Mouse (Mus musculus) fibroblast of lung, adult 2 months (primary cell): ENCODE data around the gene Aars2.

Source experiments
- DNase-seq: peaks from one replicate; pipeline ENCODE4 v3.0.0-alpha.2; 2011; ENCODE audit warnings: low read depth

Gene Aars2

DNA sequence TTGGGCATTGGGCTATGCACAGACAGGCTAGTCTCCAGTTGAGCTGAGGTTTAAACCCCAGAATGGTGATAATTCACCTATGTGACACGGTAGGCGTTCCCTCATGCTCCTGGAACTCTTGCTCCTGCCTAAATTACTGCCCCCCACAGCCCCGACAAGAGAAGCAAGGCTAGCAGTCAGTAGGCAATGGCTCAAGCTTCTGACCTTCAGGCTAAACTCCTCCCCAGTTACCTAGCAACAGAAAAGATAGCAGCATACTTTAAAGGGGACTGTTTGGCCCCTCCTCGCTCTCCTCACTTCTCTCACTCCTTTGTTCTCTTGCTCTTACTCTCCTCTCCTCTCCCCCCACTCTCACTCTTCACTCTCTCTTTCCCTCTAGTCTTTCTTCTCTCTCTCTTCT is 5.7 kb upstream of the Aars2 start:
- DNase-seq: no peak

DNA sequence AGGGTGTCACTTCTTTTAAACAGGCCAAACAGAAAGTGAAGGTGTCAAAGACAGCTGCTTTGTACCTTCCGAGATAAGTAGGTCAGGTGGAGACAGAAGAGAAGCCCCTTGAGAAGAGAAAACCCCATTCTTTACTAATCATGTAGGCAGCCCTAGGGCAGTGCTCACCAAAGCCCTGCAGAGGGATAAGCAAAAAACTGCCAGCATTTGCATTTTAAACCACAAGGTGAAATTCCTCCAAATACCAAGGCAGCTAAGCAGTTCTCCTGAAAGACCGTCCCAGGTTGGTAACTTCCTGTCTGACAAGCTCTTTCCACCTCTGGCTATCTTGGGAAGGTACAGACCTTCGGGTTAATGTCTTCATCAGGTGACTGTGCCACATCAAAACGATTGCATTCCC is 4.3 kb upstream of the Aars2 start:
- DNase-seq: no peak

DNA sequence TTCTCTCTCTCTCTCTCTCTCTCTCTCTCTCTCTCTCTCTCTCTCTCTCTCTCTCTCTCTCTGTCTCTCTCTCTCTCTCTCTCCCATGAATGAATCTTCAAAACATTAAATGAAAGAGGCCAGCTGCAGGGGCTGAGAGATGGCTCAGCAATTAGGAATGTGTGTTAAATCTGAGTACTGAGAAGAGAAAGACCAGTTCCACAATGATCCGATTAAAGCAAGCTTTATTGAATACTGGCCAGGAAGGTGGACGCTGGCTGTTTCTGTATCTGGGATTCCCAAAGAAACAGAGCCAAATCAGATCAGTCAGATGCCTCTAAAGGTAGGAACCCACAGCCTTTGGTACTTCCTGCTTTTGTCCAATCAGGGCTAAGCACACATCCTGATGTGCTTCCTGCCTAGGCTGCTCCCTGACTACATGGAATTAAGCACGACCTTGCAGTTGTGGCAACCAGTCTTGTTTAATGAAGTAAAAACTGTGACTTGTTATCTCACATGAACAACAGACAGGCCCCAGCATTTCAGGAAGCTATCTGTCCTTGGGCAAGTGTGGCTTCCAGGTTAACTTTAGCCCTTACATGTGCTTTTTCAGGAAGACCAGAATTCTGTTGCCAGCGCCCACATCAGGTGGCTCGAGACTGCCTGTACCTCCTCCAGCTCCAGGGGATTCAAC is 3.2 kb upstream of the Aars2 start:
- no peak for DNase-seq

DNA sequence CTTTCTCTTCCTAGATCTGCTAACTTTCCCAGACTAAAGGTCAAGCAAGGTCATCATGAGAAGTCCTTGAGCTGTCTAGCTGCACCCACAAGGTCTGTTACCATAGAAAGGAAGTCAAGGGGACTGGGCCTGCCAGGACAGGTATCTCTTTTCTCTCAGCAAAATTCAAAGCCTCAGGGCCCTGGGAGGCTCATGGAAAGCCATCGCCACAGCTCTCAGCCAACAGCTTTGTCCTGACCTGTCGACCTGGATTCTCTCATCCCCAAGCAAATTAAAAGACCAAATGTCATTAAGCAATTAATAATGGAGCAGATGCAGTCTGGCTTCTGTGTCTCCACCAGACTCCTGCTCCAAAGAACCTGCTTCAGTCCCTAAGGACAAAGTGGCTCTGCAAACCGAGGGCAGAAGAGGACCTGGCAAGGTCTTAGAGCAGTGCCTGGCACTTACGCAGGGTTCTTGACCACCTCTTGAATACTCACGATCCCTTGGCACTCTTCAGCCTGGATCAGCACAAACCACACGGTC is 638 bp upstream of the Aars2 start:
- no peak for DNase-seq

DNA sequence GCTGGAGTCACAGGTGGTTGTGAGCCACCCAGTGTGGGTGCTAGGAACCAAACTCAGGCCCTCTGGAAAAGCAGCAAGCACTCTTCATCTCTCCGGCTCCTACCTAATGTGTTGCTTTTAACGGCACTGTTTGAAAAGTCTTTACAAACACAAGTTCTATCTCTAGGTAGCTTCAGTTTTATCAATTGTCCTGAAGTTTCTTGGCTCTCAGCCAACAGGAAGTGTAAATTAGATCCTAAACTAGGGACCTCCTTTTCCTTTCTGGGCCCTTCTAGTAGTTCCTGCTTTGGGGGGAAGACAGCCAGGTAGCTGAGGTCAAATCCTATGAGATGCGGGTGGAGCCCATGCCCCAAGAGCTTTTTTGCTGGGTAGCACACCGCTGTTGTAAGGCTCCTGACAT is 4.2 kb downstream of the Aars2 start:
- no peak for DNase-seq

DNA sequence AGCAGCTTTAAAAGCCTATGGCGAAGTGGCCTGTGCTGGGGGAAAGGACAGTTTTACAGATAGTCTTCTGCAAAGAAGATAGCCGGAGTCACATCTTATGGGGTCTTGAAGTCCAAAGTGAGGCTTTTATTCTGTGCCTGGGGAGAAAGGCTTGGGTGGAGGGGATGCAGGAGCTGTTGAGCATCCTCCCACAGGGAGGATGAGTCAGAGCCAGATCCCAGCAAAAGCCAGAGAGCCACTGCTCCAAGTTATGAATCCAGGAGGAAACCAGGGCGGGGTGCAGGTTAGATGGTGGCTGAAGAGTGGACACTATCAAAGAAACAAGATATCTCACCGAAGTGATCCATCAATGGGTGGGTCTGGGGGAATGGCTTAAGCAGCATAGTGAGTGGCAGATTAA is 5.1 kb downstream of the Aars2 start:
- DNase-seq: no peak

DNA sequence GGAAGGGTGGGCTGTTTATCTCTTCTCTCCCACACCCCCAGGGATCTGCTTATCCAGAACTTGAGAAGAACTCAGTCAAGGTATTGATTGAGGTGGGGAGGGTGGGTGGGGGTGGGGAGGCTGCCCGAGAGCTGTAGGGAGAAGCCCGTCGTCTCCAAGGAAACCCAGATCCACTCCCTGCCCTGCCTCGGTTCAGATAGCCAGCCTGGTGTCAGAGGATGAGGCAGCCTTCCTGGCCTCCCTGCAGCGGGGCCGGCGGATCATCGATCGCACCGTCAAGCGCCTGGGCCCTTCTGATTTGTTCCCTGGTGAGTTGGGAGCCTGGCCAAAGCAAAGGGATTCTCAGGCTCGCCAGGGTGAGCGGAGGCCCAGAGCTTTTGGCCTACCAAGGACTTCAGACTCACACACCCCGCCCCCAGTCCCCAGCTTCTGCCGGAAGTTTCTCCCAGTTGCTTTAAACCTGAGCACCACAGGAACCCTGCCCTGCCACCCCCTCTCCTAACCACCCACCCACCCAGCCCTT is 8.6 kb downstream of the Aars2 start:
- no peak for DNase-seq

DNA sequence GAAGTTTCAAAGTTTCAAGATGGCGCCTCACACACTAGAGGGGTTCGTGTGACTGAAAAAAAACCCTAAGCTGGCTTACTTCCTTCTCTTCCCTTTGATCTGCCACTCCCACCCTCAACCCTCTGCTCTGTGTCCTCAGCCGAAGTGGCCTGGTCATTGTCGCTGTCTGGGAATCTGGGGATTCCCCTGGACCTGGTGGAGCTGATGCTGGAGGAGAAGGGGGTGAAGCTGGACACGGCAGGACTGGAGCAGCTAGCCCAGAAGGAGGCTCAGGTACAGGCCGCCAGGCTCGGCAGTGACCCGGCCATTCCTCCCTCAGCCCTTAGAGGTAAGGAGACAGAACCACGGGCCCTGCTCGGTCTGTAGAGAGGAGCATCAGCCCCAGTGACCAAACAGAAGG is 9.2 kb downstream of the Aars2 start:
- DNase-seq: no peak

DNA sequence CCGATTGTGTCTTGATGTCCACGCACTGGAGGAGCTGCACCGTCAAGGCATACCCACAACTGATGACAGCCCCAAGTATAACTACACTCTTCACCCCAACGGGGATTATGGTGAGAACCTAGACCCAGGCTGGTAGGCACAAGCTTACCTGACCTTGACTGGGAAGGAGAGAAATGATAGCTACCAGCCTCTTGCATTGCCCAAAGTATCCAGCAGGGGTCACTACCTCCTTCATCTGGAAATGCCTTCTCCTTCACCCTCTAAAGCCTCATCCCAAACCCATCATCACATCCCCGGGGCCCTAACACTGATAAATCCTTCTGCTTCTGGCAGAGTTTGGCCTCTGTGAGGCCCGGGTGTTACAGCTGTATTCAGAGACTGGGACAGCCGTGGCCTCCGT is 9.8 kb downstream of the Aars2 start:
- peak; percentile 19 for DNase-seq

DNA sequence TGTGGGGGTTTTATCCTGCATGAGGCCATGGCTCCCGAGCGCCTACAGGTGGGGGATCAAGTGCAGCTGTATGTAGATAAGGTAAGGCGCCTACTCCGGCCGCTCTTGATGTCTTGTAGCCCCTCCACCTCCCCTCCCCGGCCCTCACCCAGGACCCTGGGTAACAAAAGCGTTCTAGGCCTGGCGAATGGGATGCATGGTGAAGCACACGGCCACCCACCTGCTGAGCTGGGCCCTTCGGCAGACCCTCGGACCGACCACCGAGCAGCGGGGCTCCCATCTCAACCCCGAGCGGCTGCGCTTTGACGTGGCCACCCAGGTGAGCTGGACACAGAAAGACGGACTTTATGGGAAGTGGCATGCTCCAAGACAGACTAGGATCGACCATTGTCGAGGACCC is 10.5 kb downstream of the Aars2 start:
- no peak for DNase-seq

DNA sequence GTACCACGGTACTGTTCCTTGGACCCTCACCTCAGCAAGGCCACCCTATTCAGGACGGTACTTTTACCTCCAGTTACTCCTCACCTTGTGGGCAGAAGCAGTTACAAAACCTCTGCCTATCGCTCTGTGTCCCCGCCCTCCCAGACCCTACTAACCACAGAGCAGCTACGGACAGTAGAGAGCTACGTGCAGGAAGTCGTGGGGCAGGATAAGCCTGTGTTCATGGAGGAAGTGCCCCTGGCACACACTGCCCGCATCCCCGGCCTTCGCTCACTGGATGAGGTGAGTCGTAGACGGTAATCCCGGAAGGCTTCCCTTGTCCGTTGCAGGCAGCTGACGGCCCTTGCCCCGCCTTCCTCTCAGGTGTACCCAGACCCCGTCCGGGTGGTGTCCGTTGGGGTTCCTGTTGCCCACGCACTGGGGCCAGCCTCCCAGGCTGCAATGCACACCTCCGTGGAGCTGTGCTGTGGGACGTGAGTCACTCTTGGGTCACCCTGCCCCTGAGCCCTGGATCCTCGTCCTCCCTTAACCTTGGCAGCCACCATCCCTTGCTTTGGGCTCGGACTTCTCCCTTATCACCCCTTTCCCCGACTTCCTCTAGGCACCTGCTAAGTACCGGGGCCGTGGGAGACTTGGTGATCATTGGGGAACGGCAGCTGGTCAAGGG is 11.0 kb downstream of the Aars2 start:
- no peak for DNase-seq

DNA sequence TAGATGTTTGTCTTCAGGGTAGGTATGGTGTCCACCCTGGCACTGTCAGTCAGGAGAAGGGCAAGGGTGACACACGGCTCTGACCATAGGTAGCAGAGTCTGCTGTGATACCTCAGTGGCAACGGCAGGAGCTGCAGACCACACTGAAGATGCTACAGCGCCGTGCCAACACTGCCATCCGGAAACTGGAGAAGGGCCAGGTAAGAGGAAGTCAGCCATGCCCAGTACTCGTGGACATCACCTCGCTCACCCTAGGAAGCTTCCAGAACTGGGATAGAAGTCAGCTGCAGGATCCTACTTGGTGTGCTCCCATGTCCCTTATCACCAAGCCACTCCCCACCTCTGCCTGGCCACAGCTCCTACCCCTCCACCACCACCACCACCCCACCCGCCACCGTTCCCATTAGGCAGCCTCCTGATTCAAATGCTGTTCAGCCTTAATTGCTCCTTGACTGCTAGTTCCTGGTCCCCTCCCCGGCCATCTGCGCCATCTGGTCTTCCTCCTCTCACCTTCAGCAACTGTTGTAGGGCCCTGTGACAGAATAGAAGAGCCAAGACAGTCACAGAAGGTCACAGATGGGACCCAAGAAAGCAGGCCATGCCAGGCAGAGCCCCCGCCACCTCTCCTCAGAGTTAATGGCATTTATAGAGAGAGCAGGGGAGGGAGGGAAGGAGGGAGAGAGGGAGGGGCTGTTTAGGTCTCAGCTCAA is 12.3 kb downstream of the Aars2 start:
- DNase-seq: no peak

DNA sequence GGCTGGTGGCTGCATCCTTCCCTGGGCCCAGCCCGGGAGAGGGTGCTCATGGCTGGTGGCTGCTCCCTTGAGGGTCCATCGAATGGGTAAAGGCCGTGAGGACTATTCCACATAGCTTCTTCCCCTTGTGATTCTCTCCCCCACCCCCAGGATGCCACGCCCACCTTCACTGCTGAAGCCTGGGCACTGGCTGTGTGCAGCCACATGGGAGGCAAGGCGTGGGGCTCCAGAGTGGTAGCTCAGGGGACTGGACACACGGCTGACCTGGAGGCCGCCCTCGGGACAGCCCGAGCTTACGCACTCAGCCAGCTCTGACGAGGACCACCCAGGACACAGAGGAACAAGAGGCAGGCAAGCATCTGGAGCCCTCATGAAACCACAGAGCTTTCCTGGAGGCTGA is 13.5 kb downstream of the Aars2 start:
- DNase-seq: no peak

DNA sequence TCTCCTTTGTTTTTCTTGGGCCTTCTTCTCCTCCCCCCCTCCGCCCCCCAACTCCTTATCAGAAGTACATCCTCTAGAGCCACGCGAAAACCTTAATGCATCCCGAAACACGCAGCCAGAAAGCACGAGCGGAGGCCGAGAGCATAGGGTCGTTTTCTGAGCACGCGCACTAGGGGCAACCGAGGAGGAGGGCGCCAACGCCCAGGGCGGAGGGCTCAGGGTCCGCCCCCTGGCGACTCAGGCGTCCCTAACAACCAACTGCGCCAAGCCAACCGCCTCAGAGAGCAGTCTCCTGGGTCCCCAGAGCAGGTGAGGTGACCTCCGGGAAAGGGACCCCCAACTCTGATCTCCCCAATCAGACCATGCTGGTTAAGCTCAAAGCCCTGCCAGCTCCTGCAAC is 16.6 kb downstream of the Aars2 start, which contains the start of gene Tcte1:
TSS of gene Tcte1 (plus strand) at position 172 of the 400 bp plus-strand sequence.
- DNase-seq: no peak

DNA sequence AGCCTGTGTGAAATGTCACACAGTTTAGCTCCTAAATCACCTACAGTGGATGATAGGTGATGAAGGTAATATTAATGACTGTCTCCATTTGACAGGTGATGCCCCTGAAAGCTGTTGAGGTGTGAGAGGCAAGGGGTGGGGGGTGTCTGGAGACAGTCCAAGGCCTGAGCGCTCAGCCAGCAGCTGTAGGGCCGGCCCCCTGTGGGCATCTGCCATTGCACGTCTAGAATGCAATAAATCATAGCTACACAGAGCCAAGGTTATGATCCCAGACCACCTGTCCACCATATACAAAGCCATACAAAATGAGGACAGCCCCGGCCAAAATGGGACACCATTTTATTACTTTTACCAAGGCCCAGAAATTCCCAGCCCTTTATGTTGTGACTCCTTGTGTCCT is 18.3 kb downstream of the Aars2 start:
- DNase-seq: no peak

DNA sequence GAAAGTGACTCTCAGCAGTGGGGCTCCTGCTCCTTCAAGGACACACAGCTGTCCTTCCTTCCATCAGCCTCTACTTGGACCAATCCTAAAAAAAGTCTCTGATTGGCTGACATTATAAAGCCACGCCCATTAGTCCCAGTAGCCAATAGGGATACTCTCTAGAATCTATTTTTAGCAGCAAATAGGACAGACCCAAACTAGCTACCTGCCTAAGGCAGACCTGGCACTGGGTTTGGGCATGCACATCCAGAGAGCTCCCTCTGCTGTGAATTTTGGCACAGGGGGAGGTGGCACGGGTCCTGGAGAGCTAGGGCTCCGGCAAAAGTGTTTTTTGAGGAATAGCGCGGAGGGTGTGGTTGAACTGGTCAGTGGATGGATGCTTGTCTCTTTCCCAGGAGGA is 19.9 kb downstream of the Aars2 start:
- no peak for DNase-seq

DNA sequence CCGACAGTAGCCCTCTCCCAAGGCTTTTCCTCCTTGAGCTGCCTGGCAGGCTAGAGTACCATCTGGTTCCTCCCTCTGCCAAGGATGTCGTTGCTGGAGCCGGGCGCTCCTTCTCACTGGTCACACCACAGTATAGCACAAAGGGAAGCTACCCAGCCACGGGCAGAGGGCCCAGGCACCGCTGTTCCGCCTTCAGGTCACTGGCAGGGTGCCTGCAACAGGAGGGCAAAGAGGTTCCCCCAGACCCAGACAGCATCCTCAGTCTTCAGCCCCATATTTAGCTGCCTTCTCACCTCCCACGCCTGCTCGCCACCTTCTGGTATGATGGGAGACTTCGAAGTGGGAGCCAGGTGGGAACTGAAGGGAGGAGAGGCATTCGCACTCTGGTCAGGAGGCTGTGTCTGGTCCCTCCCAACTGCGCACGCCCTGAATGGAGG is 23.7 kb downstream of the Aars2 start:
- DNase-seq: no peak

DNA sequence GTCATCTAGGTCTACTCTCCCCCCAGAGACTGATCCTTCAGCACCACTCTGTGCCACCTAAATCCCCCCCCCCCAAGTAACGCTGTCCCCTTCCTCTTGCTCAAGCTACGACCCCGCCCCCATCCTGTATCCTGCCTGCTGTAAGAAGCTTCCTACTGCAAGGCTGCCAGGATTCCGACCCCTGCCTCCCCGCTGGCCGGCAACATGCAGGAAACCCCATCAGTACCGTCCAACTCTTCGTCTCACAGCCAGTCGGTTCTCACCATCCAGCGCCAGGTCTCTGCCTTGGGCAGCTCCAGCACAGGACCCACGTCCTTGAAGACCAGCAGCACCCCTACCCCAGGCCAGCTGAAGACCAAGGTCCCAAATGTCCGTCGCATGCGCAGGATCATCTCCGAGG is 26.3 kb downstream of the Aars2 start:
- DNase-seq: no peak

DNA sequence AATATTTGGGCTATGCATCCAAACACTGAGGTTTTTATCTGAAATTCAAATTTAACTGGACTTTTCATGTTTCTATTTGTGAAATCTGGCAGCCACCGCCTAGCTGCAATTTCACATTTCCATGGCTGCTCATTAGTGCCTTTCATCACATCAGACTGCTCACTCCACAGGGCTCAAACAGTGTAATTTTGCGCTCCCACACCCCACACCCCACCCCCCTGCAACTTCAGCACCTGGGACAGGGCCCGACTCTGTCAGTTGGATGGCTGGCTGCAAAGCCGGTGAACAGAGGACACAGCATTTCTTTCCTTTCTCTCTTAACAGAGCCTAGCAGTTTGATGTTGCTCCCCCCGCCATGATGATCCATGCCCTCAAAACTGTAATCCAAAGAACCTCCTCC is 29.6 kb downstream of the Aars2 start:
- DNase-seq: no peak

DNA sequence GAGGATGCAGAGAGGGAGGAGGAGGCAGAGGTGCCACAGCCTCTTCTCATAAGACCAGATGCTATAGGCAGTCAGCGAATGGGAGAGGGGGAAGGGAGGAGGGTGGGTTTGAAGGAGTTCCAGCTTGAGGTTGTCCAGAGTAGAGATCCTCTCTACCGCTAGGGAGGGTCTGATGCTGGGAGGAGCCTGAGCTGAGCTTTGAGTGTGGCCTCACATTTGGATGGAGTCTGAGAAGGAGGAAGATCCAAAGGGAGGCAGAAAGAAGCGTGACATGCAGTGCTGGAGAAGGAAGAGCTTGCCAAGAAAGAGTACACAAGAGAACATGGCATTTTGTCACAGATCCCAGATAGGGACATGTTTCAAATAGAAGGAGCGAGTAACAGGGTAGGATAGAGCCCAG is 31.8 kb downstream of the Aars2 start:
- no peak for DNase-seq

DNA sequence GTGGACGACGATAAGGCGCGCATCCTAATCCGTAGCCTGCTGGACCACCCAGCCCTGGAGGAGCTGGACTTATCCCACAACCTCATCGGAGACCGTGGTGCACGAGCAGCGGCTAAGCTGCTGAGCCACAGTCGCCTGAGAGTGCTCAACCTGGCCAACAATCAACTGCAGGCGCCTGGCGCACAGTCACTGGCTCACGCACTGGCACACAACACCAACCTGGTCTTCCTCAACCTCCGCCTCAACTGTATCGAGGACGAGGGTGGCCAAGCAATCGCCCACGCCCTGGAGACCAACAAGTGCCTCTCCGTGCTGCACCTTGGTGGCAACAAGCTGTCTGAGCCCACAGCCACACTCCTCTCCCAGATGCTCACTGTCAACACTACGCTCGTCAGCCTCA is 33.0 kb downstream of the Aars2 start:
- DNase-seq: no peak

DNA sequence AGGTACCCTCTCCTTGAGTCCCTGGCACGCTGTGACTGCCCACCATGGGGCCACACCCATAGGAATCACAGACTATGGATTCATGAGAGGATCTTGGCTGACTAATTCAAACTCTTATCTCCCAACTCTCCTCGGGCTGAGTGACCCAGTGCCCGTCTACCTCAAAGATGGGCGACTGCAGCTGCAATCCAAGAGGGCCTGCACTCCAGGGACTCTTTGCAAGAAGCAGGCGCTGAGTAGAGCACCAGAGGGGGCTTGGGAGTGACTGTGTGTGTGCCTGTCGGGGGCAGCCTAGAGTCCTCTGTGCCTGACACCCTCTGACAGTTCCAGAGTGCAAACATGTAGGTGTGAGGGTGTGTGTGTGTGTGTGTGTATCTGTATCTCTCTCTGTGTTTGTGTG is 35.5 kb downstream of the Aars2 start:
- DNase-seq: no peak

DNA sequence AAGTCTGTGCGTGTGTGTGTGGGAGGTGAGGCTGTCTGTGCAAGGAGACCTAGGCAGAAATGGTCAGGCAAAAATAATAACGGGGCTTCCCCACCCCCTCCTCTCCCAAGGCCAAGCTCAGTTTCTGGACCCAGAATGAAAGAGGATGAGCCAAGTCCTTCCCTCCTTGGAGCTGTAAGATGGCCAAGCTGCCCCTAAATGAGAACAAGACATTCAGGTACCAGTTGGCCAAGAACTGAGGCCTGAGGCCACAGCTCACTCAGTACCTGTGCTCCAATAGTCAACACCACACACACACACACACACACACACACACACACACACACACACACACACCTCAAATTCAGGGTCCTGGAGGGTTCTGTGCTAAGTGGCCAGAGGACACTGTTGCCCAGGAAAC is 36.1 kb downstream of the Aars2 start:
- DNase-seq: no peak
